Mouse (Mus musculus) adrenal gland, adult 18-20 months (tissue): ENCODE data around the gene Olfr1508. TPM values are rescaled to one million over a fixed set of nuclear protein-coding genes. Genes with fewer than 3 reads are reported as not detected.
"Not testable (repeated sequence)": the region's sequence is repeated elsewhere in the genome, so short reads cannot be mapped to it uniquely, and the experiment has no call there.

ENCODE experiments used
- DNase-seq, 2 experiments: peaks; one replicate each; pipeline ENCODE4 v3.0.0; 2021 to 2022; ENCODE audit warnings: low spot score in 2 of 2
- long read RNA-seq, 2 experiments: library from polyadenylated mRNA; stranded (forward); transcript quantifications; one replicate each; pipeline ENCODE4 v2.0.0; 2021
- total RNA-seq, 2 experiments: library from RNA; stranded (reverse); gene quantifications; 1 replicate in 1 of 2; 2 replicates in 1 of 2; pipeline ENCODE4 v1.2.3; 2021

The Olfr1508 gene
- total RNA-seq: not detected
- long read RNA-seq, experiment 1: 0 reads
- long read RNA-seq, experiment 2: 0 reads

GRCm38 (mm10) chr14:52467395-52467794 lies at the start of gene Olfr1508:
Gene Olfr1508, minus strand, starts transcription at chr14:52467495.
- no peak for DNase-seq

- DNase-seq: no peak
These were observed 28.2 kb upstream of the Olfr1508 start, which contains the start of gene Olfr1507 for GRCm38 (mm10) chr14:52495516-52495915. Gene Olfr1507, minus strand, starts transcription at chr14:52495749.

GRCm38 (mm10) chr14:52465738-52466137 lies 1.6 kb downstream of the Olfr1508 start:
- DNase-seq: no peak

- DNase-seq: no peak
These were observed 5.4 kb downstream of the Olfr1508 start for GRCm38 (mm10) chr14:52461928-52462327.

GRCm38 (mm10) chr14:52451138-52451537 lies 16.2 kb downstream of the Olfr1508 start:
- no peak for DNase-seq

GRCm38 (mm10) chr14:52442690-52443089 lies 24.6 kb downstream of the Olfr1508 start, which contains the start of gene Olfr1509:
Gene Olfr1509, plus strand, starts transcription at chr14:52442990.
- no peak for DNase-seq

- DNase-seq: no peak
These were observed 39.6 kb downstream of the Olfr1508 start for GRCm38 (mm10) chr14:52427686-52428085.

- DNase-seq: no peak
These were observed 53.0 kb downstream of the Olfr1508 start, which contains the start of gene Olfr1510 for GRCm38 (mm10) chr14:52414273-52414672. Gene Olfr1510, minus strand, starts transcription at chr14:52414373.

- not testable (repeated sequence) for DNase-seq
These were observed 57.0 kb downstream of the Olfr1508 start for GRCm38 (mm10) chr14:52410142-52410919.

Other genes with a start within 250 kb of the Olfr1508 start
- gene Chd8, start 209.7 kb downstream of the Olfr1508 start, total RNA-seq: 10 to 100 TPM; 69.1 to 80.0 TPM
- gene Tox4, start 188.3 kb downstream of the Olfr1508 start, total RNA-seq: 10 to 100 TPM; 64.5 to 66.0 TPM
- gene Rab2b, start 187.9 kb downstream of the Olfr1508 start, total RNA-seq: 10 to 100 TPM; 31.4 to 37.6 TPM
- 10 to 100 TPM; 36.6 to 46.3 TPM for gene Mettl3, start 162.4 kb downstream of the Olfr1508 start, total RNA-seq
- 1 to 10 TPM; 4.6 to 5.2 TPM for gene Sall2, start 138.7 kb downstream of the Olfr1508 start, total RNA-seq
- gene Olfr1513, start 111.1 kb downstream of the Olfr1508 start, total RNA-seq: not detected
- not detected for gene Olfr1512, start 88.3 kb downstream of the Olfr1508 start, total RNA-seq
- gene Olfr1511, start 70.1 kb downstream of the Olfr1508 start, total RNA-seq: not detected
- gene Olfr1510, start 53.1 kb downstream of the Olfr1508 start, total RNA-seq: not detected
- gene Olfr1509, start 24.5 kb downstream of the Olfr1508 start, total RNA-seq: not detected
- gene Olfr1507, start 28.3 kb upstream of the Olfr1508 start, total RNA-seq: not detected